Mouse (Mus musculus) lung, postnatal 10 days (tissue): ENCODE measurements at regions not wholly inside any gene's neighbourhood (a gene's known extent, or its start where the extent isn't known, plus 50 kb on each side); places are given as distances from the start of the nearest gene placed in this dataset.

Experiments used
- DNase-seq: peaks from one replicate; pipeline ENCODE4 v3.0.0; 2021

- DNase-seq, result peak; percentile 70
Measured at GRCm38 (mm10) chr5:4595010-4595409, 162.8 kb downstream of the Fzd1 start.

GRCm38 (mm10) chr5:4594562-4594961 lies 163.3 kb downstream of the Fzd1 start:
- no peak for DNase-seq

- no peak for DNase-seq
Measured at GRCm38 (mm10) chr5:4593638-4594381, 164.0 kb downstream of the Fzd1 start.

GRCm38 (mm10) chr5:4591721-4592120 lies 166.1 kb downstream of the Fzd1 start:
- DNase-seq, result no peak

- DNase-seq, result no peak
Measured at GRCm38 (mm10) chr5:4582702-4583475, 174.9 kb downstream of the Fzd1 start.

GRCm38 (mm10) chr5:4580185-4580839 lies 177.5 kb downstream of the Fzd1 start:
- DNase-seq, result no peak

- no peak for DNase-seq
Measured at GRCm38 (mm10) chr5:4578856-4579255, 179.0 kb downstream of the Fzd1 start.

- DNase-seq, result no peak
Measured at GRCm38 (mm10) chr5:4577179-4577578, 180.7 kb downstream of the Fzd1 start.

- DNase-seq, result no peak
Measured at GRCm38 (mm10) chr5:4563862-4564261, 194.0 kb downstream of the Fzd1 start.

GRCm38 (mm10) chr5:4561661-4562060 lies 196.2 kb downstream of the Fzd1 start:
- no peak for DNase-seq

- no peak for DNase-seq
Measured at GRCm38 (mm10) chr5:4561139-4561470, 196.7 kb downstream of the Fzd1 start.

- DNase-seq, result no peak
Measured at GRCm38 (mm10) chr5:4560370-4561138, 197.3 kb downstream of the Fzd1 start.

GRCm38 (mm10) chr5:4554972-4555371 lies 202.9 kb downstream of the Fzd1 start:
- DNase-seq, result no peak

GRCm38 (mm10) chr5:4538572-4538971 lies 219.3 kb downstream of the Fzd1 start:
- no peak for DNase-seq

GRCm38 (mm10) chr5:4536790-4537189 lies 221.0 kb downstream of the Fzd1 start:
- DNase-seq, result no peak

GRCm38 (mm10) chr5:4535951-4536350 lies 221.9 kb downstream of the Fzd1 start:
- no peak for DNase-seq

- no peak for DNase-seq
Measured at GRCm38 (mm10) chr5:4534512-4534911, 223.3 kb downstream of the Fzd1 start.

GRCm38 (mm10) chr5:4530236-4531067 lies 227.4 kb downstream of the Fzd1 start:
- peak; percentile 72 for DNase-seq

- no peak for DNase-seq
Measured at GRCm38 (mm10) chr5:4526042-4526815, 231.6 kb downstream of the Fzd1 start.

GRCm38 (mm10) chr5:4500599-4500998 lies 257.2 kb downstream of the Fzd1 start:
- no peak for DNase-seq

GRCm38 (mm10) chr5:4499036-4499435 lies 258.8 kb downstream of the Fzd1 start:
- peak; percentile 14 for DNase-seq
